Mouse (Mus musculus): Measurements from ENCODE around the gene Caprin1. TPM values are rescaled to one million over a fixed set of nuclear protein-coding genes. Genes with fewer than 3 reads are reported as not detected.

The Caprin1 gene
- total and polyA plus RNA-seq, 3 experiments, result 203 to 570 (median 513) TPM

DNA sequence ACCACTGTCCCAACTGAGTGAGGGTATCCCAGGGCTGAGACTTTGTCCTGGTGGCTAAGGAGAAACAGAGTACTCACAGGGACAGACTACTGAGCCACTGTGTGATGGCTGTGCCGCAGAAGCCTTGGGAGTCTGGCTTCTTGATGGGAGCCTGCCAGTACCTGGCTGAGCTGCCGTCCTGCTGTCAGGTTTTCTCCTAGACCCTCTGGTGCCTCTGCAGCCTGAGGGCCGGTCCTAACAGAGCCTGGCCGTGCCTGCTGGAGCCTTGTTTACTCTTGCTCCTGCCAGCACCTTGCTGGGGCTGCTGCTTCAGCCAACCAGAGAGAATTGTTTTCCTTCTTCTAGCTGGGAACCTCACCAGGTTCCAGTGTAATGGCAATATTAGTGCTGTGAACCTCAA lies 83.0 kb downstream of the Caprin1 start:
- TF ChIP-seq CTCF (IDR thresholded peaks at IDR 0.05; ENCODE audit: low read depth, low read length) (no peak), POLR2AphosphoS5 (IDR thresholded peaks at IDR 0.05; ENCODE audit: insufficient replicate concordance, low read depth, low read length) (no peak), GATA1 (IDR thresholded peaks at IDR 0.05; ENCODE audit: borderline replicate concordance, low read length) (no peak), TAL1 (conservative IDR thresholded peaks at IDR 0.05; ENCODE audit: low read depth, low read length) (no peak), GATA2 (IDR thresholded peaks at IDR 0.05; ENCODE audit: borderline replicate concordance, low read depth, low read length) (no peak)

DNA sequence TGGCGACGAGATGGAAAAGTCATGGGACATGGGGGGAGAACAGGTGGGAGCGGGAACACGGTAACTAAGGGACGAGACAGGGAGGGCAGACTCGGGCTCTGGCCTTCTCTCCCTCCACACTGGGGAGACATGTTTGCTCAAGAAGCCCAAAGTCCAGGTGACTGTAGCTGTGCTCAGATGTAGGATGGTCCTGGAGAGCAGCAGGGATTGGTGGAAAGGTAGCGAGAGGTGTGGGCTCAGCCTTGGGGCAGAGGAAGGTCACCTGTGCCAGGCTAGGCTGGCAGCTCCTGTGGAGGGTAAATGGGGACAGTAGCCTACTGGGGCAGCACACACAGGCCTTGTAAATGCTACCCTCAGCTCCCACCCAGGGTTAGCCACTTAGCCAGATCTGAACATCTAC lies 83.6 kb downstream of the Caprin1 start:
- no peak for DNase-seq (ENCODE audit: low spot score)
- TF ChIP-seq CTCF (IDR thresholded peaks at IDR 0.05; ENCODE audit: low read depth, low read length) (no peak), GATA1 (IDR thresholded peaks at IDR 0.05; ENCODE audit: borderline replicate concordance, low read length) (no peak), GATA2 (IDR thresholded peaks at IDR 0.05; ENCODE audit: borderline replicate concordance, low read depth, low read length) (no peak), TAL1 (conservative IDR thresholded peaks at IDR 0.05; ENCODE audit: low read depth, low read length) (no peak), POLR2AphosphoS5 (IDR thresholded peaks at IDR 0.05; ENCODE audit: insufficient replicate concordance, low read depth, low read length) (no peak)
- Histone ChIP-seq H3K27me3 (ENCODE audit: insufficient read depth, low read length) (peaks cover 39% of the 10 kb centered on the region), H3K9me3 (replicated peaks) (no peaks in the 10 kb centered on the region), H3K4me1 (ENCODE audit: insufficient read depth, low read depth, low read length) (no peaks in the 10 kb centered on the region; the same call in 1 of the 2 replicates), H3K36me3 (replicated peaks) (peaks cover 37% of the 10 kb centered on the region), H3K4me3 (ENCODE audit: low read depth, low read length) (no peak overlapping the region)
- no peak for ATAC-seq (ENCODE audit: extremely low read depth, insufficient number of reproducible peaks, low FRiP score, poor library complexity, severe bottlenecking)

More for the DNA sequence above, 83.0 kb downstream of the Caprin1 start:
- Histone ChIP-seq H3K4me3 (ENCODE audit: low read depth, low read length) (no peak overlapping the region), H3K27me3 (ENCODE audit: insufficient read depth, low read length) (peaks cover 33% of the 10 kb centered on the region), H3K36me3 (replicated peaks) (peaks cover 43% of the 10 kb centered on the region), H3K4me1 (ENCODE audit: insufficient read depth, low read depth, low read length) (no peaks in the 10 kb centered on the region; the same call in 1 of the 2 replicates), H3K9me3 (replicated peaks) (no peaks in the 10 kb centered on the region)
- DNase-seq (ENCODE audit: low spot score) (no peak), ATAC-seq (ENCODE audit: extremely low read depth, insufficient number of reproducible peaks, low FRiP score, poor library complexity, severe bottlenecking) (no peak)

Other genes starting within 250 kb of the Caprin1 start
- not detected in 2 replicates for gene Abtb2, start 231.3 kb downstream of the Caprin1 start, total RNA-seq (2014; fragmentation: Nextera tagmentation)
- gene Abtb2, start 231.3 kb downstream of the Caprin1 start, total RNA-seq (2017), result 0.05 TPM in 1 of 2 replicates, not detected in the other
- not detected in 2 replicates for gene Abtb2, start 231.3 kb downstream of the Caprin1 start, polyA plus RNA-seq (2012)
- gene Nat10, start 36.4 kb downstream of the Caprin1 start, total RNA-seq (2014; fragmentation: Nextera tagmentation), result 68.1 and 97.4 TPM in 2 replicates
- gene Nat10, start 36.4 kb downstream of the Caprin1 start, total RNA-seq (2017), result 68.0 and 72.4 TPM in 2 replicates
- 21.8 and 29.8 TPM in 2 replicates for gene Nat10, start 36.4 kb downstream of the Caprin1 start, polyA plus RNA-seq (2012)
- gene Lmo2, start 160.3 kb upstream of the Caprin1 start, total RNA-seq (2014; fragmentation: Nextera tagmentation), result 184 and 198 TPM in 2 replicates
- gene Lmo2, start 160.3 kb upstream of the Caprin1 start, total RNA-seq (2017), result 119 and 124 TPM in 2 replicates
- 255 and 381 TPM in 2 replicates for gene Lmo2, start 160.3 kb upstream of the Caprin1 start, polyA plus RNA-seq (2012)
- 113 and 126 TPM in 2 replicates for gene Fbxo3, start 230.1 kb upstream of the Caprin1 start, total RNA-seq (2014; fragmentation: Nextera tagmentation)
- 76.4 and 79.5 TPM in 2 replicates for gene Fbxo3, start 230.1 kb upstream of the Caprin1 start, total RNA-seq (2017)
- gene Fbxo3, start 230.1 kb upstream of the Caprin1 start, polyA plus RNA-seq (2012), result 9.4 and 12.6 TPM in 2 replicates
- not detected in 2 replicates for gene 4931422A03Rik, start 230.7 kb upstream of the Caprin1 start, total RNA-seq (2014; fragmentation: Nextera tagmentation)
- gene 4931422A03Rik, start 230.7 kb upstream of the Caprin1 start, total RNA-seq (2017), result 0.12 and 0.38 TPM in 2 replicates
- gene 4931422A03Rik, start 230.7 kb upstream of the Caprin1 start, polyA plus RNA-seq (2012), result not detected in 2 replicates